Mouse (Mus musculus) fat pad, adult 2 months (tissue): ENCODE measurements at regions not wholly inside any gene's neighbourhood (a gene's known extent, or its start where the extent isn't known, plus 50 kb on each side); places are given as distances from the start of the nearest gene placed in this dataset.

Source experiments
- DNase-seq: peaks from one replicate; pipeline ENCODE4 v3.0.0-alpha.2; 2011; ENCODE audit warnings: low read depth, low spot score; ENCODE audit errors: extremely low read depth

GRCm38 (mm10) chr7:69581668-69582067 is 784.9 kb downstream of the Nr2f2 start:
- no peak for DNase-seq

DNA sequence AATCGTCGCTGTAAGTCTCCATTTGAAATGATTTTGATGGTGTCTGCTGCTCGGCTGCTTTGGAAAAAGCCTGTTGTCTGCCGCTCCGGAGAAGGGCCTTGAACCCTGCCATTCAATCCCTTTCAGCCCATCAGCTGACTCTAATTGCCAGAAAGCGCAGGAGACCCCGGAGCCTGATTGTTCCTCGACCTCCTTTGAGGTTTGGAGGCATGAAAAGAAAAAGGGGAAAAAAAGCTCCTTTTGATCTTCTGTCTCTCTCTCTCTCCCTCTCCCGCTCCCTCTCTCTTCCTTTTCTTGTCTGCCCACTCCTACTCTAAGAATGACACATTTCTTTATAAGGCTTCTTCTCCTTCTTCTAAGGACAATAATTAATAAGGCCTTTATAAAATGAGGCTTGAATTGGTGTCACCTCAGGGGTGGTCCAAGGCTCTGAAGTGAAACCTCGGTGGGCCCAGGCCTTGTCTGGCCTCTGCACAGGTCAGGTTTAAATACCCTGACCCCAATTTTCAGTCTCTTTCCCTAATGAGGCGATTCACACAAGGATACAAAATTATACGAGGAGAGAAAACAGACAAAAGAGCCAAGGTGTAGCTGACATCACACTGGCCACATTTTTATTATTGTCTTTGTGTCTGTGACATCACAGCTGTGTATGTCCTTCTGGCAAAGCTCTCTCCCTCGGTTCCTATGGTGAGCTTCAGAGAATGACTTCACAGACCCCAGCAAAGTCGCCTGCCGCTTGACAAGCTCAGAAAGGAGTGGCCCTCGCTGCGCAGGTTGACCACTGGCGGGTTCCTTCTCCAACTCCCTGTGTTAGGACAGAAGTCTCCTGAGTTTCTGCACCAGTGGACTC is 787.4 kb downstream of the Nr2f2 start:
- no peak for DNase-seq

- DNase-seq = no peak
Measured at GRCm38 (mm10) chr7:69577754-69578153, 788.8 kb downstream of the Nr2f2 start.

DNA sequence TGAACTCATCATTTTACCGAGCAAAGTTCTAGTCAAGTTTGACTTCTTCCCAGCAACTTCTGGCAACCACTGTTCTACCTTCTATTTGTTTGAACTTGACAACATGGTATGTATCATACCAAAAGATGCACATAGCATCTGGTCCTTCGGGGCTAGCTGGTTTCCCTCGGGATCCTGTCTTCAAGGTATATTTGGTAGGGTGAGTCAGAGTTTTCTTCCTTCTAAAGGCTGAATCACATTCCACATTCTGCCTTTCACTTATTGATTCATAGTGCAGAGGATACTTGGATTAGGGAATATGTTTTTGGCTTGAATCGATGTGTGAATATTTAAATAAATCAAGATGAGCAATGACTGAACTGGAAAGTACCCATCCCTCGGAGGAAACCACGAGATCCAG is 789.9 kb downstream of the Nr2f2 start:
- no peak for DNase-seq

DNA sequence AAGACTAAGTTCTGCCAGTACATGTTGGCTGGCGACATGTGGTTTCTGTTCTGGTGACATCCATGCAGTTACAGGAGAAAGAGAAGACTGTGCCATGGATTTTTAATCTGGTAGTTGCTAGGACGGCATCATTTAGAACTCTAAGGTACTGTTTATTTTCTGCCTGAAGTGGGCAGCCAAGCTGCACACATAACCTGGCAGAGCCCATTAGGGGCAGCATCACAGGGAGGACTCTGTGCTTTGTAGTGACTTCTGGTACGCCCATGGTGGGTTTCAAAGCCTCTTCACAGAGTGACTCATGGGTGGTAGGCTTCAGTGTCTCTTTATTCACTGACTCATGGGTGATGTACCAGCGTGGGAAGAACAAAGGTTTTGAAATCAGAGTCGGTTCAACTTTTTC is 792.8 kb downstream of the Nr2f2 start:
- DNase-seq = no peak

GRCm38 (mm10) chr7:69572626-69573394 is 793.7 kb downstream of the Nr2f2 start:
- no peak for DNase-seq

DNA sequence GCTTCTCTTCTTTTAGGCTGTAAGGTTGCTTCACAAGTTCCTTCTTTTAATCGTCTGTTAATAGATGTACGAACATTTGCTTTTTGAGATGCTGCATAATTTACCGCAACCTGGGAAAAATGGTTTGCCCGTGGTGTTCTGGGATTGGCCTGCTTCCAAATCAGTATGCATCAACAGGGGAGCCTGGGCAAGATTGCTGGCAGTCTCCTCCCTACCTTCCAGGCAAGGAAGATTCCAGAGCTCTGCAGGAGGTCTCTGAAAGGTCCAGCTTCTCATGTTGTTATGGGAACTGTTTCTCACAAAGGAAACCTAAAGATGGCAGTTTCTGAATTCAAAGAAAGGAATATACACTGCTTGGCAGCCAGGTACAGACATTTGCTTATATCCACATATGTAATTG is 799.6 kb downstream of the Nr2f2 start:
- DNase-seq = no peak

GRCm38 (mm10) chr7:69564432-69564831 is 802.1 kb downstream of the Nr2f2 start:
- DNase-seq = no peak

GRCm38 (mm10) chr7:69554776-69555175 is 805.7 kb upstream of the Arrdc4 start:
- DNase-seq = no peak

GRCm38 (mm10) chr7:69553981-69554380 is 804.9 kb upstream of the Arrdc4 start:
- DNase-seq = no peak

GRCm38 (mm10) chr7:69536072-69536471 is 787.0 kb upstream of the Arrdc4 start:
- DNase-seq = no peak

DNA sequence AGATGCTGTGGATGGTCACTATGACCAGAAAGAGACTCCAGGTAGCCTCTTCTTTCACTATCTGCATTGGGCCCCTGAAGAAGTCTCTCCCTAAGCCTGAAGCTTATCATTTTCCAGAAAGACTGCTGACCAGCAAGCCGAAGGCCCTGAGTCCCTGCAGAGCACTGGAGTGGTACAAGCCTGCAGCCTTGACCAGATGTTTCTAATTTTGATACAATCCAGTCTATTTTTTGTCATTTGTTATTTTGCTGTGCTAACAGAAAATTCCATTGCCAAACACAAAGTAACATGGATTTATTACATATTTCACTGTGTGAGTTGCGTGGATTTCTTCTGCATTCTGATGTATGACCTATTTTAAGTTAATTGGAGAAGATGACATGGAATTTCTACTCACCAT is 764.9 kb upstream of the Arrdc4 start:
- DNase-seq = no peak

DNA sequence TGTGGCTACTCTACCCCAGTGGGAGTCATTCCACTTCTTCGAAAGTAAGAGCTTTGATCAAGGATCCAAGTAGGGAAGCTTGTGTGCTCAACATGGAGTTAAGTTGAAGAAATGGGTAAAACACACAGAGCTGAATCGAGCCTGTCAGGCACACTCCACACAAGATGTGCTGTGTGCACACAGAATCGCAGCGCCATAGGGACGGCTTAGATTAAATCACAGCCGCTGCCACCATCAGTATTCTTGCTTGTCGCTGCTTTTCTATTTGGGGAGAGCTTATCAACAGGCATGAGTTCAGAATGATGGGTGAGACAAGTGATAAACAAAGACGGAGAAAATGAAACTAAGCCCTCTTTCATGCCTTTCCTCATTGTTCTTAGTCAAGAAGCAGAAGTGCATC is 761.3 kb upstream of the Arrdc4 start:
- no peak for DNase-seq

DNA sequence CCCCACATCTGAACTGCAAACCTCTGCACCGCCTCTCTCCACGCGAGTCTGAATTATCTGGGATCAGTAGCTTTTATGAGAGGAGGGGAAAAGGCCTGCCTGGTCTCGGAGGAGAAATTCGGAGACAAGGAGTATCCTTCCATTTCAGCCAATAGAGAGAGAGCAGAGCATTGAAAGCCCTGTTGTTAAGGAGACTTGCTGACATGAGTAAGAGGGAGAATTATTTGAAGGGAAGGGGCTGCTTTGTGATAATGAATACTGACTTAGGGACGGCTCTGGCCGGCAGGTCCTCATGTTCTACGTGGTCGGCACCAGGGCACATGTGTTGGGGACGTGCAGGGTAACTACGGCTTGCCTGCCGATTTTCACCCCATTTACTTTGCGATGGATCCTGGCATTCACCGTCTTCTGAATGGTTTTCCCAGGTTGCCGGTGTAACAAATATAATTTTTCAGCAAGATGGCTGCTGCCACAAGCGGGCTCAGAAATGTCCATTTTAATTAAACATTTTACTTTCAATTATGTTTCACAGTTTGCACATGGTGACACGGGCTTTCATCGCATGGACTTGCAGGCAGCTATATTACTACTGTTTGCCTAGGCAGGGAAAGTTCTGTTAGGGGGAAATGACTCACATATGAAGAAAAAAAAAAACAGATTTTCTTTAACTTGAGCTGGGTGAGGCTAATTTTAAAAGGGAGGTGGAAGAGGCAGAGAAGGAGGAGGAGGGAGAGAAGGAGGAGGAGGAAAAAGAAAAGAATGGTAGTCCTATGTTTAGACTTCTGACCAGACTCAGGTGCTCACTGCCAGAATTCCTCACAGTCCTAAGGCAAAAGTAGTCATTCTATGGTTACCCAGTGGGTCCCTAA is 744.3 kb upstream of the Arrdc4 start:
- DNase-seq = no peak

DNA sequence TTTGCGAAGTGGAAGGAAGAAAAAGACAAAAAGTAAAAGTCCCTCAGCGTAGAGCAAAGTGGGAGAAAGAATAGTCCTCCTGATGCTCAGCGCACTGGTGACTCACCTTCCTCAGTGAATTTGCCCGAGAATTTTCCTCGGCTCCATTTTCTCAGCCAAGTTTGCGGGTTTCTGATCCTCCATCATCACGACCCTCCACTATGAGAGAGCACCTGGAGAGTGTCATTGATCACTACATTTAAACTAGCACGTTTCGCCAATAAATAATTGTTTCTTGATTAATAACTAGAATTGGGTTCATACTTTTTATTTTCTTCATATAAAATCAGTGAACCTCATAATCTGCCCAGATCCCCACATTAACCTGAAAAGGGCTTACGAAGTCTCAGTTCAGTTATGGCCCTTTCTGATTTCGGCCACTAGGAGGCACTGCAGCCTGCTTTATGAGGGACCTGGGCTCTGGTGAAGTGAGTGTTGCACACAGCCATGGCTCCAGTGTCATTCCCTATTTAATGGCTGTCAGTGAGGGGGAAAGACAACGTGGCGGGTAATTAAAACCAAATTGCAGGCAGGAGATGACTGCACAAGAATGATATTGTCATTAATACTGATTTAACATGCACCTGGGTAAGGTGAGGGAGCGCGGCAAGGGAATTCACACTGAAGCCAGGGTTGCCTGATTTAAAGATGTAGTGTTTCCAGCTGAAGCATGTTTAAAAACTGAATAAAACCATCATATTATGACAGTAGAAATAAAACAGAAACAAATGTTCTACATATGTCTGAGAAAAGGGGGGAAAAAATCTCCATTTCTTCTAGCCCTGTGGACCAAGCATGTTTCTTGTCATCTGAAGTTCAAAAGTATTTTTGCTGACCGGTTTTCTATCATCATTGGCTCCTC is 741.8 kb upstream of the Arrdc4 start:
- no peak for DNase-seq

GRCm38 (mm10) chr7:69488630-69489029 is 739.6 kb upstream of the Arrdc4 start:
- DNase-seq = no peak

- no peak for DNase-seq
Measured at GRCm38 (mm10) chr7:69487111-69487510, 738.1 kb upstream of the Arrdc4 start.

DNA sequence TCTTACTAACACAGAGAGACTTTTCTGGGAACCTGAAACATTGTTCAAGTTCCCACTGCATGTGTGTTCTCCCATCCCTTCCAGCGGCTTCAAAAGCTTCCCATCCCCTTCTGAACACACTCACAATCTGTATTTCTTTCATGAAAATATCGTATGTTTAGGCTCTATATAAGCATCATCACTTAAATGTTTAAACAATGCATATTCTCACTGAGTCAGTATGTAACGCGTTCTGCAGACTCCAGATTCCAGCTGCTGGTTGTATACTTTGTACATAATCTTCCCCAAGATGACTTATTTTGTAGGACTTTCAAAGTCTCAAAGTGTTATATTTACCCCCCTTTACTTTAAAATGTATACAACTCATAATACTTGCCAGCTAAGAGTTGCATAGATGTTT is 735.5 kb upstream of the Arrdc4 start:
- DNase-seq = no peak
